Mouse (Mus musculus) ES-E14 (cell line): Measurements from ENCODE around the gene Rilp. TPM values are rescaled to one million over a fixed set of nuclear protein-coding genes. Genes with fewer than 3 reads are reported as not detected.
A peak's percentile ranks its signal among the peaks of the same experiment; 100 is the strongest.

ENCODE experiments used
- DNase-seq: peaks from one replicate; pipeline ENCODE4 v3.0.0-alpha.2; 2013; ENCODE audit warnings: low read depth, low spot score
- H3K27ac ChIP-seq: 2 replicates; pipeline ENCODE4 v1.5.1; 2012; ENCODE audit warnings: low read depth, mild to moderate bottlenecking, low read length, moderate library complexity, mixed read lengths; ENCODE audit not compliant: poor library complexity, insufficient read depth, severe bottlenecking
- H3K36me3 ChIP-seq: 2 replicates; pipeline ENCODE4 v1.6.1; 2012; ENCODE audit warnings: mild to moderate bottlenecking, low read length, moderate library complexity, mixed read lengths; ENCODE audit not compliant: control insufficient read depth, poor library complexity, insufficient read depth, severe bottlenecking
- H3K4me1 ChIP-seq, 2 experiments: fragments of 150-350 bp in 1 of 2; sonication (generic) in 1 of 2; 2 replicates each; pipeline ENCODE4 v1.6.1; 2012; ENCODE audit warnings: low read length in 2 of 2, mild to moderate bottlenecking in 1 of 2, mixed read lengths in 1 of 2; ENCODE audit not compliant: control insufficient read depth in 2 of 2, insufficient read depth in 2 of 2, poor library complexity in 1 of 2
- H3K4me3 ChIP-seq, 2 experiments: fragments of 150-350 bp in 1 of 2; sonication (generic) in 1 of 2; 2 replicates each; pipeline ENCODE4 v1.5.1; 2012; ENCODE audit warnings: low read length in 2 of 2, low read depth in 1 of 2, mild to moderate bottlenecking in 1 of 2, mixed read lengths in 1 of 2; ENCODE audit not compliant: insufficient read depth in 1 of 2, poor library complexity in 1 of 2, severe bottlenecking in 1 of 2
- H3K9ac ChIP-seq: 2 replicates; pipeline ENCODE4 v1.6.1; 2012; ENCODE audit warnings: low read depth, mild to moderate bottlenecking, low read length, mixed read lengths; ENCODE audit not compliant: poor library complexity, insufficient read depth, severe bottlenecking
- H3K9me3 ChIP-seq: fragments of 150-350 bp; sonication (generic); 2 replicates; pipeline ENCODE4 v1.6.1; 2012; ENCODE audit warnings: low read depth, mild to moderate bottlenecking, low read length; ENCODE audit not compliant: control insufficient read depth, insufficient read depth
- CHD2 ChIP-seq: IDR thresholded peaks from 2 replicates; pipeline ENCODE4 v1.6.1; 2014; ENCODE audit warnings: mild to moderate bottlenecking, low read depth, low read length, inconsistent platforms
- HCFC1 ChIP-seq: IDR thresholded peaks from 2 replicates; pipeline ENCODE4 v1.6.1; 2012; ENCODE audit warnings: low read length, inconsistent platforms, borderline replicate concordance; ENCODE audit not compliant: insufficient read depth
- MAFK ChIP-seq: IDR thresholded peaks from 2 replicates; pipeline ENCODE4 v1.6.1; 2014; ENCODE audit warnings: mild to moderate bottlenecking, low read depth, low read length, inconsistent platforms; ENCODE audit not compliant: insufficient read depth
- ZC3H11A ChIP-seq: IDR thresholded peaks from 2 replicates; pipeline ENCODE4 v1.6.1; 2012; ENCODE audit warnings: low read depth, mild to moderate bottlenecking, inconsistent platforms, low read length, borderline replicate concordance
- ZNF384 ChIP-seq: IDR thresholded peaks from 2 replicates; pipeline ENCODE4 v1.6.1; 2012; ENCODE audit warnings: low read depth, low read length, inconsistent platforms
- in situ Hi-C, 2 experiments: fragments of 600-800 bp; cut with MboI; formaldehyde crosslinking; loops; one replicate each; pipeline ENCODE4 v1.15.1; 2025; ENCODE audit warnings: low sequenced_read_pairs in 2 of 2, inconsistent platforms in 1 of 2; ENCODE audit not compliant: unreplicated experiment in 2 of 2
- total RNA-seq: library from RNA; depleted of rRNA; stranded (reverse); fragments of 300-350 nt; gene quantifications from 2 replicates; pipeline ENCODE4 v1.2.3, GENCODE M21; 2012

The Rilp gene
- total RNA-seq, 1 experiment, result 0.89 TPM

DNA sequence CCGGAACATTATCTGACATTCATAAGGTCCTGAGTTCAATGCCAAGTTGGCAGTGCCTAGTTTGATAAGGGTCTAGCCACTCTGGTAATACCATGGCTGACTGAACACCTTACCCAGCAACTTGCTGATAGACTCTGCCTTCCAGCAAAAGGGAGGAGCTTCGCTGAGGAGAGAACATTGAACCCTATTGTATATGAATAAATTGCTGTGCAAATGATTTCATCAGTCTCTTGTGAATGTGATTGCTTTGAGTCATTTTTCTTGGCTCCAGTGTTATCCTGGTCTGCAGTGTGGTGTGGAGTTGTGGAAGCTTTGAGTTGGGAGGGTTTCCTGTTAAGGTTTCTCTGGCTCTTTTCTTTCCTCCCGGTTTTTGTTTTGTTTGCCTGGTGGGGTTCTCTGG is 39.2 kb upstream of the Rilp start:
- Histone ChIP-seq H3K36me3 (no peaks in the 10 kb centered on the region), H3K27ac (no peak overlapping the region), H3K9ac (no peak overlapping the region), H3K4me3 (no peak overlapping the region), H3K4me1 (peaks cover 2 to 7% of the 10 kb centered on the region in 2 experiments; a peak in 1 of 4 replicates), H3K9me3 (no peaks in the 10 kb centered on the region)
- no peak for DNase-seq
- in situ Hi-C loops, result no loop called here
- TF ChIP-seq ZNF384 (no peak), ZC3H11A (no peak), MAFK (no peak), HCFC1 (no peak), CHD2 (no peak)

DNA sequence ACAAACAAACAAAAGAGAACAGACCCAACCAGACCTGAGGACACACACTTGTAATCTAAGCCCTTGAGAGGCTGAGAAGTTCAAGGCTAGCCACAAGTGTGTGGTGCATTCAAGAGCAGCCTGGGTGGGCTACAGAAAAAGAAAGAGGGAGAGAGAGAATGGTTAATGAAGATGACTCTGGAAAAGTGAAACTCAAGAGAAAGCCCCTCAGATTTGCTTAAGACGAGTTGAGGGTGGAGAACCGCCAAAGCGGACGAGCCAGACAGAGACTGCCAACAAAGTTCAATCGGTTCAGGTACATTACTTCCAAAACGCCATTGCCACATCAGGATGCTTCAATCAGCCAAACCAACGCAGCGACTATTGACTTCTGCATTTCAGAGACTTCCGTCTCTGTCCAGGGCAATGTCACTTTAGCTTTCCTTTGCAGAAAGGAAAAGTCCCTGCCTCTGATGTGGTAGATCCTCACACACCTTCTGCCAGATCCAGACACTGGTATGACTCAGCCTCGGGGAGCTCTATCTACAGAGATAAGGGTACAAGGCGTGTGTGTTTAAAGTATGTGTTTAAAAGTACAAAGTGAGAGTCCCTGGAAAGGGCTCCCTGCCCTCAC is 37.3 kb upstream of the Rilp start:
- no peaks in the 10 kb centered on the region for H3K36me3 ChIP-seq
- no peak overlapping the region for H3K9ac ChIP-seq
- no peaks in the 10 kb centered on the region for H3K9me3 ChIP-seq
- no peak overlapping the region for H3K27ac ChIP-seq
- peaks cover under 1 to 7% of the 10 kb centered on the region in 2 experiments; a peak in 1 of 4 replicates for H3K4me1 ChIP-seq
- in situ Hi-C loops, result no loop called here
- no peak overlapping the region for H3K4me3 ChIP-seq
- TF ChIP-seq ZNF384 (no peak), ZC3H11A (no peak), CHD2 (no peak), HCFC1 (no peak)
- DNase-seq, result no peak

DNA sequence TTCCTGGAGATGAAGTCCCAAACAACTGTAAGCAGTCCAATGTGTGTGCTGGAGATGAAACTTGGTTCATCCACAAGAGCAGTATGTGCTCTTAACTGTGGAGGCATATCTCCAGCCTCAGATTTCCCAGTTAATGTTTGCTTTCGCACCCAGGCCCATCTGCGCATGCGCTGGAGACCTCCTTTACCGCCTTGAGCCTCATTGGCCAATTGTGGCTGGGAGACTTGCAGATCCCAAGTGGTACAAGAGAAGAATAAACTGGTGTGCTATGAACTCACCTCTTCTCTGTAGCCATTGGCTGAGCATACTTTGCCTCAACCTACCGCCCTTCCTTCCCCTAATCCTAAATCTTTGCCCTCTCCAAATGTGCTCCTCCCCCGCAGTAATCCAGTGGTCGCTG is 36.5 kb upstream of the Rilp start:
- no peak for DNase-seq

GRCm38 (mm10) chr11:75486192-75486591 is 23.7 kb upstream of the Rilp start:
- Histone ChIP-seq H3K9me3 (no peaks in the 10 kb centered on the region), H3K4me1 (peaks cover 2 to 4% of the 10 kb centered on the region in 2 experiments; a peak in 3 of 4 replicates), H3K27ac (no peak overlapping the region), H3K9ac (no peak overlapping the region; the same call in 1 of the 2 replicates), H3K4me3 (peak overlapping the region in 1 of 2 experiments; percentile 98; a peak in 2 of 4 replicates), H3K36me3 (peaks cover 21% of the 10 kb centered on the region)
- no peak for TF ChIP-seq CHD2
- TF ChIP-seq ZC3H11A, result no peak
- no peak for TF ChIP-seq HCFC1
- TF ChIP-seq ZNF384, result no peak
- in situ Hi-C loops, result loop anchor here in 1 of 2 experiments (25.0 kb wide), 1 partner anchor 824 kb away; no protein-coding TSS in a partner anchor
- no peak for DNase-seq

More for the DNA sequence above, 36.5 kb upstream of the Rilp start:
- in situ Hi-C loops, result no loop called here
- TF ChIP-seq CHD2, result no peak
- TF ChIP-seq HCFC1, result no peak
- TF ChIP-seq MAFK, result no peak
- no peak for TF ChIP-seq ZC3H11A
- TF ChIP-seq ZNF384, result no peak
- no peak overlapping the region for H3K9ac ChIP-seq
- no peak overlapping the region for H3K27ac ChIP-seq
- H3K4me3 ChIP-seq, result no peak overlapping the region
- no peaks in the 10 kb centered on the region for H3K9me3 ChIP-seq
- peaks cover 0 to 7% of the 10 kb centered on the region in 2 experiments; a peak in 1 of 4 replicates for H3K4me1 ChIP-seq
- H3K36me3 ChIP-seq, result no peaks in the 10 kb centered on the region
